Comparison of ENCODE assay signal across 11 mouse cellular contexts in the genomic region with DNA sequence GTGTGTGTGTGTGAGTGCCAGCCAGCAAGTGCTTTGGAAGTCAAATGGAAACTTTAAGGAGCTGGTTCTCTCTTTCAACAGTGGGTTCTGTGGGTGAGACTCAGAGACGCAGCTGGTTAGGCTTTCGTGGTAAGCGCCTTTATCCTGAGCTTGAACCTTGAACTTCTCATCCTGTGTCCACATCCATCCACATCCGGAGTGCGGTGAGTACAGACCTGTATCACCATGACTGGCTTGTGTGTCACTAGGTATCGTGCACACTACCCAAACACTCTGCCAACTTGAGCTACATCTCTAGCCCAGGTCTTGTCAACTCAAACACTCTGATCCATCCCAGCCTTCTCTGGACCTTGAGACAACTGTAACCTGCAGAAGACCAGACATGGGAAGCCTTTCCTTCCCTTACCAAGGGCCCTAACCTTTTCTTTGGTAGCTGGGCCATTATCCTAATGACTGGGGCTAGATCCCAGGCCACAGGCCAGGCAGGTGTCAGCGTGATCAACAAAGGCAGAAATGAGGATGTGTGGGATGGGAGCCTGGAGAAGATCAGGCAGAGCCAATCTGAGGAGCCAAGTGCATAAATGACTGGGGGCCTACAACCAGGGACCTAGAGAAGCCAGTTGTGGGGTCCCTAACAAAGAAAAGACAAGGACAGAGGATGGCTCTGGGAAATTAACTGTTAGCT. TPM values are rescaled to one million over a fixed set of nuclear protein-coding genes. Genes with fewer than 3 reads are reported as not detected.
A peak's percentile ranks its signal among the peaks of the same experiment; 100 is the strongest.
DNase-seq lines count a peak whose midpoint lies in the region; ATAC-seq lines count a peak whose summit lies in the region.
"Had no signal": no experiment of that assay in that cellular context is flagged by ENCODE, and none has a peak within 500 bp of the region (broad histone marks: within the 10 kb centered on the region; RNA-seq: fewer than 3 reads in every experiment).

No protein-coding gene starts in this region.

- 88% methylated on average over 7 of the region's 7 CpGs for WGBS in midbrain, embryonic 10.5 days
- WGBS in midbrain, embryonic 15.5 days, result 86% methylated on average over 7 of the region's 7 CpGs
- WGBS in limb, embryonic 13.5 days, result 75% methylated on average over 7 of the region's 7 CpGs
- WGBS in stomach, embryonic 15.5 days, result 87% methylated on average over 7 of the region's 7 CpGs

- H3K9ac ChIP-seq in midbrain, embryonic 15.5 days, result no peak overlapping the region
- H3K9ac ChIP-seq in limb, embryonic 13.5 days, result peak overlapping the region; percentile 87; the same call in 1 of the 2 replicates
- no peak overlapping the region for H3K9ac ChIP-seq in stomach, embryonic 15.5 days

- H3K27me3 ChIP-seq in midbrain, embryonic 10.5 days (ENCODE audit: low read depth, poor library complexity, severe bottlenecking), result peaks cover 86% of the 10 kb centered on the region
- H3K27me3 ChIP-seq in midbrain, embryonic 15.5 days (replicated peaks), result peaks cover 58% of the 10 kb centered on the region
- H3K27me3 ChIP-seq in limb, embryonic 13.5 days, result peaks cover 48% of the 10 kb centered on the region
- H3K27me3 ChIP-seq in stomach, embryonic 15.5 days (replicated peaks), result 0 out of 2 replicates have a peak, but pooled peaks cover 3% of the 10 kb centered on the region

- H3K27ac ChIP-seq in midbrain, embryonic 10.5 days (replicated peaks), result 0 out of 2 replicates have a peak overlapping the region, but pooled peaks have one; percentile 86
- H3K27ac ChIP-seq in midbrain, embryonic 15.5 days, result no peak overlapping the region
- no peak overlapping the region for H3K27ac ChIP-seq in limb, embryonic 13.5 days
- no peak overlapping the region for H3K27ac ChIP-seq in stomach, embryonic 15.5 days

- no peak overlapping the region for H3K4me2 ChIP-seq in midbrain, embryonic 15.5 days
- peak overlapping the region; percentile 87 for H3K4me2 ChIP-seq in limb, embryonic 13.5 days (replicated peaks)
- H3K4me2 ChIP-seq in stomach, embryonic 15.5 days, result peak overlapping the region; percentile 85

- H3K9me3 ChIP-seq in midbrain, embryonic 10.5 days (replicated peaks), result no peaks in the 10 kb centered on the region
- H3K9me3 ChIP-seq in midbrain, embryonic 15.5 days, result no peaks in the 10 kb centered on the region
- no peaks in the 10 kb centered on the region for H3K9me3 ChIP-seq in limb, embryonic 13.5 days
- no peaks in the 10 kb centered on the region for H3K9me3 ChIP-seq in stomach, embryonic 15.5 days

- intact Hi-C loops in heart, postnatal 25 days (cut with DNase I), result loop anchor here (2.0 kb wide), 1 partner anchor 38 kb away; no protein-coding TSS in a partner anchor

- peak; percentile 92 for DNase-seq in heart, adult 11 months
- no peak for DNase-seq in heart, postnatal 25 days (ENCODE audit: low spot score)
- DNase-seq in midbrain, embryonic 10.5 days (ENCODE audit: low spot score), result no peak
- DNase-seq in right cerebral cortex, postnatal 10 days (ENCODE audit: low spot score in 2 of 2), result no peak
- no peak for DNase-seq in layer of hippocampus, postnatal 25 days (ENCODE audit: extremely low spot score in 1 of 2, low spot score in 1 of 2)
- DNase-seq: adrenal gland, postnatal 14 days; right cerebral cortex, adult 18-20 months had no signal

- 0 out of 2 replicates have a peak overlapping the region, but pooled peaks have one; percentile 87 for H3K4me3 ChIP-seq in midbrain, embryonic 10.5 days
- H3K4me3 ChIP-seq in midbrain, embryonic 15.5 days, result no peak overlapping the region
- peak overlapping the region; percentile 90; the same call in 1 of the 2 replicates for H3K4me3 ChIP-seq in limb, embryonic 13.5 days
- H3K4me3 ChIP-seq in stomach, embryonic 15.5 days (replicated peaks), result peak overlapping the region; percentile 71

- ATAC-seq in midbrain, embryonic 15.5 days (replicated peaks), result no peak
- ATAC-seq in limb, embryonic 13.5 days (ENCODE audit: low FRiP score, low read depth), result no peak
- ATAC-seq in stomach, embryonic 15.5 days (ENCODE audit: insufficient read depth, low FRiP score, low read depth), result no peak

- H3K36me3 ChIP-seq in midbrain, embryonic 10.5 days, result no peaks in the 10 kb centered on the region
- H3K36me3 ChIP-seq in midbrain, embryonic 15.5 days (replicated peaks), result no peaks in the 10 kb centered on the region
- H3K36me3 ChIP-seq in limb, embryonic 13.5 days, result no peaks in the 10 kb centered on the region
- H3K36me3 ChIP-seq in stomach, embryonic 15.5 days, result no peaks in the 10 kb centered on the region

- H3K4me1 ChIP-seq in midbrain, embryonic 10.5 days, result peaks cover 50% of the 10 kb centered on the region
- H3K4me1 ChIP-seq in midbrain, embryonic 15.5 days, result peaks cover 13% of the 10 kb centered on the region
- peaks cover 47% of the 10 kb centered on the region for H3K4me1 ChIP-seq in limb, embryonic 13.5 days
- H3K4me1 ChIP-seq in stomach, embryonic 15.5 days, result peaks cover 37% of the 10 kb centered on the region

RNA-seq across cellular contexts. Expression of gene Tmem63a, which starts 1.2 kb away (rescaled TPM):
- 10 to 100 TPM; 15.1 to 16.3 TPM for total RNA-seq in heart, postnatal 25 days (2021)
- polyA plus RNA-seq in midbrain, embryonic 10.5 days (2016; fragmentation: Nextera tagmentation; extraction: Ambion mirVana), result 2.2 and 3.6 TPM in 2 replicates
- polyA plus RNA-seq in midbrain, embryonic 15.5 days (2015; fragmentation: Nextera tagmentation; extraction: Ambion mirVana), result 1.4 and 1.8 TPM in 2 replicates
- polyA plus RNA-seq in limb, embryonic 13.5 days (2015; fragmentation: Nextera tagmentation; extraction: Ambion mirVana), result 16.2 and 17.7 TPM in 2 replicates
- polyA plus RNA-seq in stomach, embryonic 15.5 days (2015; fragmentation: Nextera tagmentation; extraction: Ambion mirVana), result 20.9 and 23.0 TPM in 2 replicates
- total RNA-seq in layer of hippocampus, postnatal 25 days (2021), result 10 to 100 TPM; 18.7 to 18.9 TPM

RNA-seq across cellular contexts. Expression of gene Lefty1, which starts 6.1 kb away (rescaled TPM):
- total RNA-seq in heart, postnatal 25 days (2021), result under 1 TPM; 0.17 to 0.94 TPM
- 0.60 and 0.67 TPM in 2 replicates for polyA plus RNA-seq in midbrain, embryonic 10.5 days (2016; fragmentation: Nextera tagmentation; extraction: Ambion mirVana)
- 0.22 and 0.28 TPM in 2 replicates for polyA plus RNA-seq in midbrain, embryonic 15.5 days (2015; fragmentation: Nextera tagmentation; extraction: Ambion mirVana)
- polyA plus RNA-seq in limb, embryonic 13.5 days (2015; fragmentation: Nextera tagmentation; extraction: Ambion mirVana), result 1.8 and 2.2 TPM in 2 replicates
- 3.2 and 3.7 TPM in 2 replicates for polyA plus RNA-seq in stomach, embryonic 15.5 days (2015; fragmentation: Nextera tagmentation; extraction: Ambion mirVana)
- 10 to 100 TPM; 11.2 to 12.4 TPM for total RNA-seq in layer of hippocampus, postnatal 25 days (2021)

RNA-seq across cellular contexts. Expression of gene Pycr2, which starts 36.8 kb away (rescaled TPM):
- 10 to 100 TPM; 13.0 to 13.8 TPM for total RNA-seq in heart, postnatal 25 days (2021)
- 134 and 144 TPM in 2 replicates for polyA plus RNA-seq in midbrain, embryonic 10.5 days (2016; fragmentation: Nextera tagmentation; extraction: Ambion mirVana)
- 76.7 and 79.8 TPM in 2 replicates for polyA plus RNA-seq in midbrain, embryonic 15.5 days (2015; fragmentation: Nextera tagmentation; extraction: Ambion mirVana)
- polyA plus RNA-seq in limb, embryonic 13.5 days (2015; fragmentation: Nextera tagmentation; extraction: Ambion mirVana), result 112 and 113 TPM in 2 replicates
- 101 and 109 TPM in 2 replicates for polyA plus RNA-seq in stomach, embryonic 15.5 days (2015; fragmentation: Nextera tagmentation; extraction: Ambion mirVana)
- total RNA-seq in layer of hippocampus, postnatal 25 days (2021), result 10 to 100 TPM; 40.0 to 48.0 TPM

RNA-seq across cellular contexts. Expression of gene Lefty2, which starts 48.0 kb away (rescaled TPM):
- not detected for total RNA-seq in heart, postnatal 25 days (2021)
- not detected in 2 replicates for polyA plus RNA-seq in midbrain, embryonic 10.5 days (2016; fragmentation: Nextera tagmentation; extraction: Ambion mirVana)
- 2.4 and 2.5 TPM in 2 replicates for polyA plus RNA-seq in midbrain, embryonic 15.5 days (2015; fragmentation: Nextera tagmentation; extraction: Ambion mirVana)
- 0.27 TPM in 2 replicates for polyA plus RNA-seq in limb, embryonic 13.5 days (2015; fragmentation: Nextera tagmentation; extraction: Ambion mirVana)
- not detected in 2 replicates for polyA plus RNA-seq in stomach, embryonic 15.5 days (2015; fragmentation: Nextera tagmentation; extraction: Ambion mirVana)
- 1 to 10 TPM; 3.0 to 4.2 TPM for total RNA-seq in layer of hippocampus, postnatal 25 days (2021)
- total RNA-seq: megakaryocyte-erythroid progenitor cell, adult 5-6 weeks had no signal
